Mouse (Mus musculus): ENCODE results near the gene Rps6ka3. TPM values are rescaled to one million over a fixed set of nuclear protein-coding genes. Genes with fewer than 3 reads are reported as not detected.

The Rps6ka3 gene
- 10 to 100 TPM; 36.9 to 46.7 TPM for total RNA-seq (2021)

GRCm38 (mm10) chrX:159210007-159210406, at the start of gene Rps6ka3:
Gene Rps6ka3 (plus strand): TSS chrX:159210307.
- no peak for DNase-seq (ENCODE audit: extremely low spot score in 1 of 2, low spot score in 2 of 2)
- intact Hi-C loops (cut with DNase I) = no loop called here

GRCm38 (mm10) chrX:159169200-159169599, 40.9 kb upstream of the Rps6ka3 start:
- intact Hi-C loops (cut with DNase I) = no loop called here

GRCm38 (mm10) chrX:159171579-159171978, 38.5 kb upstream of the Rps6ka3 start:
- no peak for DNase-seq (ENCODE audit: extremely low spot score in 1 of 2, low spot score in 2 of 2)
- intact Hi-C loops (cut with DNase I) = no loop called here

More at GRCm38 (mm10) chrX:159169200-159169599, 40.9 kb upstream of the Rps6ka3 start:
- DNase-seq (ENCODE audit: extremely low spot score in 1 of 2, low spot score in 2 of 2) = no peak

- intact Hi-C loops (cut with DNase I) = no loop called here
- DNase-seq (ENCODE audit: extremely low spot score in 1 of 2, low spot score in 2 of 2) = no peak
Observed at GRCm38 (mm10) chrX:159191581-159191980, 18.5 kb upstream of the Rps6ka3 start.

GRCm38 (mm10) chrX:159199495-159199894, 10.6 kb upstream of the Rps6ka3 start:
- intact Hi-C loops (cut with DNase I) = no loop called here
- no peak for DNase-seq (ENCODE audit: extremely low spot score in 1 of 2, low spot score in 2 of 2)

- no peak for DNase-seq (ENCODE audit: extremely low spot score in 1 of 2, low spot score in 2 of 2)
- intact Hi-C loops (cut with DNase I) = no loop called here
Observed at GRCm38 (mm10) chrX:159200101-159200500, 10.0 kb upstream of the Rps6ka3 start.

GRCm38 (mm10) chrX:159210892-159211583, 931 bp downstream of the Rps6ka3 start:
- DNase-seq (ENCODE audit: extremely low spot score in 1 of 2, low spot score in 2 of 2) = no peak
- intact Hi-C loops (cut with DNase I) = no loop called here

GRCm38 (mm10) chrX:159215253-159215652, 5.1 kb downstream of the Rps6ka3 start:
- intact Hi-C loops (cut with DNase I) = no loop called here
- DNase-seq (ENCODE audit: extremely low spot score in 1 of 2, low spot score in 2 of 2) = no peak

GRCm38 (mm10) chrX:159222474-159222873, 12.4 kb downstream of the Rps6ka3 start:
- intact Hi-C loops (cut with DNase I) = no loop called here
- DNase-seq (ENCODE audit: extremely low spot score in 1 of 2, low spot score in 2 of 2) = no peak

GRCm38 (mm10) chrX:159237275-159237674, 27.2 kb downstream of the Rps6ka3 start:
- DNase-seq (ENCODE audit: extremely low spot score in 1 of 2, low spot score in 2 of 2) = no peak
- intact Hi-C loops (cut with DNase I) = no loop called here

- DNase-seq (ENCODE audit: extremely low spot score in 1 of 2, low spot score in 2 of 2) = peak; percentile 21 to 24
- intact Hi-C loops (cut with DNase I) = loop anchor here (10.0 kb wide), 2 partner anchors 189 to 279 kb away; no protein-coding TSS in a partner anchor
Observed at GRCm38 (mm10) chrX:159254001-159254884, 44.1 kb downstream of the Rps6ka3 start.

- intact Hi-C loops (cut with DNase I) = loop anchor here (10.0 kb wide), 2 partner anchors 191 to 281 kb away; no protein-coding TSS in a partner anchor
- peak; percentile 71 to 91 for DNase-seq (ENCODE audit: extremely low spot score in 1 of 2, low spot score in 2 of 2)
Observed at GRCm38 (mm10) chrX:159255123-159255978, 45.2 kb downstream of the Rps6ka3 start.

GRCm38 (mm10) chrX:159256040-159256852, 46.1 kb downstream of the Rps6ka3 start:
- DNase-seq (ENCODE audit: extremely low spot score in 1 of 2, low spot score in 2 of 2) = peak in 1 of 2 experiments; percentile 2
- intact Hi-C loops (cut with DNase I) = loop anchor here (10.0 kb wide), 2 partner anchors 191 to 281 kb away; no protein-coding TSS in a partner anchor

- peak in 1 of 2 experiments; percentile 37 for DNase-seq (ENCODE audit: extremely low spot score in 1 of 2, low spot score in 2 of 2)
- intact Hi-C loops (cut with DNase I) = loop anchor here (10.0 kb wide), 2 partner anchors 192 to 282 kb away; no protein-coding TSS in a partner anchor
Observed at GRCm38 (mm10) chrX:159256921-159257421, 46.9 kb downstream of the Rps6ka3 start.

- no peak for DNase-seq (ENCODE audit: extremely low spot score in 1 of 2, low spot score in 2 of 2)
- intact Hi-C loops (cut with DNase I) = no loop called here
Observed at GRCm38 (mm10) chrX:159264681-159265080, 54.6 kb downstream of the Rps6ka3 start.

- intact Hi-C loops (cut with DNase I) = no loop called here
- peak in 1 of 2 experiments; percentile 26 for DNase-seq (ENCODE audit: extremely low spot score in 1 of 2, low spot score in 2 of 2)
Observed at GRCm38 (mm10) chrX:159269072-159269471, 59.0 kb downstream of the Rps6ka3 start.

GRCm38 (mm10) chrX:159286765-159287164, 76.7 kb downstream of the Rps6ka3 start:
- intact Hi-C loops (cut with DNase I) = no loop called here
- DNase-seq (ENCODE audit: extremely low spot score in 1 of 2, low spot score in 2 of 2) = peak in 1 of 2 experiments; percentile 15

- intact Hi-C loops (cut with DNase I) = no loop called here
- DNase-seq (ENCODE audit: extremely low spot score in 1 of 2, low spot score in 2 of 2) = no peak
Observed at GRCm38 (mm10) chrX:159295879-159296278, 85.8 kb downstream of the Rps6ka3 start.
